Mouse (Mus musculus): ENCODE data around the gene Sh3glb2. TPM values are rescaled to one million over a fixed set of nuclear protein-coding genes. Genes with fewer than 3 reads are reported as not detected.

Sh3glb2 gene
- polyA plus RNA-seq, 1 experiment: 21.8 TPM

- TF ChIP-seq CTCF (IDR thresholded peaks at IDR 0.05; ENCODE audit: control insufficient read depth, insufficient read depth, insufficient replicate concordance, low read depth, low read length) (no peak), POLR2A (IDR thresholded peaks at IDR 0.05; ENCODE audit: control insufficient read depth, low read depth, low read length) (no peak)
- H3K27me3 ChIP-seq (ENCODE audit: control insufficient read depth, insufficient read depth, low read length): no peaks in the 10 kb centered on the region
- H3K4me1 ChIP-seq (ENCODE audit: control insufficient read depth, insufficient read depth, low read length): no peaks in the 10 kb centered on the region
- H3K27ac ChIP-seq (ENCODE audit: control insufficient read depth, insufficient read depth, low read depth, low read length): no peak overlapping the region
- no peak overlapping the region for H3K4me3 ChIP-seq (ENCODE audit: control insufficient read depth, low read depth, low read length)
- H3K36me3 ChIP-seq (ENCODE audit: control insufficient read depth, insufficient read depth, low read length): no peaks in the 10 kb centered on the region
Observed at GRCm38 (mm10) chr2:30351149-30351548, 8.0 kb downstream of the Sh3glb2 start.

GRCm38 (mm10) chr2:30349196-30349595, 9.9 kb downstream of the Sh3glb2 start:
- TF ChIP-seq POLR2A (IDR thresholded peaks at IDR 0.05; ENCODE audit: control insufficient read depth, low read depth, low read length): no peak
- H3K36me3 ChIP-seq (ENCODE audit: control insufficient read depth, insufficient read depth, low read length): no peaks in the 10 kb centered on the region; the same call in 1 of the 2 replicates

GRCm38 (mm10) chr2:30345971-30346676, 13.0 kb downstream of the Sh3glb2 start:
- H3K36me3 ChIP-seq (ENCODE audit: control insufficient read depth, insufficient read depth, low read length): peaks cover 3% of the 10 kb centered on the region
- no peak overlapping the region for H3K27ac ChIP-seq (ENCODE audit: control insufficient read depth, insufficient read depth, low read depth, low read length)
- H3K4me3 ChIP-seq (ENCODE audit: control insufficient read depth, low read depth, low read length): peak overlapping the region; percentile 39
- H3K4me1 ChIP-seq (ENCODE audit: control insufficient read depth, insufficient read depth, low read length): no peaks in the 10 kb centered on the region
- no peaks in the 10 kb centered on the region for H3K27me3 ChIP-seq (ENCODE audit: control insufficient read depth, insufficient read depth, low read length)
- no peak for TF ChIP-seq POLR2A (IDR thresholded peaks at IDR 0.05; ENCODE audit: control insufficient read depth, low read depth, low read length)
- TF ChIP-seq CTCF (IDR thresholded peaks at IDR 0.05; ENCODE audit: control insufficient read depth, insufficient read depth, insufficient replicate concordance, low read depth, low read length): no peak

More at GRCm38 (mm10) chr2:30349196-30349595, 9.9 kb downstream of the Sh3glb2 start:
- Histone ChIP-seq H3K4me3 (ENCODE audit: control insufficient read depth, low read depth, low read length) (no peak overlapping the region), H3K27me3 (ENCODE audit: control insufficient read depth, insufficient read depth, low read length) (no peaks in the 10 kb centered on the region), H3K27ac (ENCODE audit: control insufficient read depth, insufficient read depth, low read depth, low read length) (no peak overlapping the region), H3K4me1 (ENCODE audit: control insufficient read depth, insufficient read depth, low read length) (no peaks in the 10 kb centered on the region)

- Histone ChIP-seq H3K4me1 (ENCODE audit: control insufficient read depth, insufficient read depth, low read length) (no peaks in the 10 kb centered on the region), H3K27ac (ENCODE audit: control insufficient read depth, insufficient read depth, low read depth, low read length) (no peak overlapping the region), H3K36me3 (ENCODE audit: control insufficient read depth, insufficient read depth, low read length) (peaks cover 4% of the 10 kb centered on the region), H3K4me3 (ENCODE audit: control insufficient read depth, low read depth, low read length) (no peak overlapping the region), H3K27me3 (ENCODE audit: control insufficient read depth, insufficient read depth, low read length) (no peaks in the 10 kb centered on the region)
- TF ChIP-seq POLR2A (IDR thresholded peaks at IDR 0.05; ENCODE audit: control insufficient read depth, low read depth, low read length) (no peak), CTCF (IDR thresholded peaks at IDR 0.05; ENCODE audit: control insufficient read depth, insufficient read depth, insufficient replicate concordance, low read depth, low read length) (no peak)
Observed at GRCm38 (mm10) chr2:30343601-30344137, 15.5 kb downstream of the Sh3glb2 start.

DNA sequence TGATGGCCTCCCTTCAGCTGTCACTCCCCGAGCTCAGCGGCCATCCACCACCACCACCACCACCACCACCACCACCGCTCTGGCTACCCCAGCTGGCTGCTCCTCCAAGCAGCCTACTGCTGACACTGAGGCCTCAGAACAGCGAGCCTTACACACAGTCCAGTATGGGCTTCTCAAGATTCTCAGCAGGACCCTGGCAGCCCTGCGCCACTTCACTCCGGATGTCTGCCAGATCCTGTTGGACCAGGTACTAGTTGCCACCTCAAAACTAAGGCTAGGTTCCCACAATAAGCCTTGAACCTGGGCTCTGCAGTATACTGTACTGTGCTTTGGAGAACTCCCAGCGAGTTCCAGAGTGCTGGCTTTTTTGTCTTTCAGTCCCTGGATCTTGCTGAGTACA, 16.6 kb downstream of the Sh3glb2 start:
- no peak for TF ChIP-seq CTCF (IDR thresholded peaks at IDR 0.05; ENCODE audit: control insufficient read depth, insufficient read depth, insufficient replicate concordance, low read depth, low read length)
- no peak for TF ChIP-seq POLR2A (IDR thresholded peaks at IDR 0.05; ENCODE audit: control insufficient read depth, low read depth, low read length)
- Histone ChIP-seq H3K36me3 (ENCODE audit: control insufficient read depth, insufficient read depth, low read length) (peaks cover 4% of the 10 kb centered on the region), H3K27me3 (ENCODE audit: control insufficient read depth, insufficient read depth, low read length) (no peaks in the 10 kb centered on the region), H3K27ac (ENCODE audit: control insufficient read depth, insufficient read depth, low read depth, low read length) (no peak overlapping the region), H3K4me3 (ENCODE audit: control insufficient read depth, low read depth, low read length) (no peak overlapping the region), H3K4me1 (ENCODE audit: control insufficient read depth, insufficient read depth, low read length) (no peaks in the 10 kb centered on the region)

DNA sequence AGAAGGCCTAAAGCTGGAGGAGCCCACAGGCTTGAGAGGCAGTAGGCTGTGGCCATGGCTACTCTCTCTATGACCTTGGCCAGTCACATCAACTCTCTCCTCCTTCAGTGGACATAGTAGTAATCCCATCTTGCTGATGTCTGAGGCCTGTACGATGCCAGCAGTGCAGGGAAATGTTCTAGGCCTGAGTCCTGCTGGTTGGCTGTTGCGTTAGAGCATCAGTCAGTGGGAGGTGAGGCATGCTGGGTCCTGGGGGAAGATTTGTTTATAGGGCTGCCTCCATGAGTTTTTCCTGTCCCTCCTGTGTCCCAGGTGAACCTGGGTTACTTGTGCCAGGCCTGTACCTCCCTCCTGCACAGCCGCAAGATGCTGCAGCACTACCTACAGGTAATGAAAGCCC, 17.1 kb downstream of the Sh3glb2 start:
- Histone ChIP-seq H3K4me1 (ENCODE audit: control insufficient read depth, insufficient read depth, low read length) (no peaks in the 10 kb centered on the region), H3K27me3 (ENCODE audit: control insufficient read depth, insufficient read depth, low read length) (no peaks in the 10 kb centered on the region), H3K36me3 (ENCODE audit: control insufficient read depth, insufficient read depth, low read length) (peaks cover 6% of the 10 kb centered on the region), H3K27ac (ENCODE audit: control insufficient read depth, insufficient read depth, low read depth, low read length) (no peak overlapping the region), H3K4me3 (ENCODE audit: control insufficient read depth, low read depth, low read length) (no peak overlapping the region)
- TF ChIP-seq POLR2A (IDR thresholded peaks at IDR 0.05; ENCODE audit: control insufficient read depth, low read depth, low read length) (no peak), CTCF (IDR thresholded peaks at IDR 0.05; ENCODE audit: control insufficient read depth, insufficient read depth, insufficient replicate concordance, low read depth, low read length) (no peak)

DNA sequence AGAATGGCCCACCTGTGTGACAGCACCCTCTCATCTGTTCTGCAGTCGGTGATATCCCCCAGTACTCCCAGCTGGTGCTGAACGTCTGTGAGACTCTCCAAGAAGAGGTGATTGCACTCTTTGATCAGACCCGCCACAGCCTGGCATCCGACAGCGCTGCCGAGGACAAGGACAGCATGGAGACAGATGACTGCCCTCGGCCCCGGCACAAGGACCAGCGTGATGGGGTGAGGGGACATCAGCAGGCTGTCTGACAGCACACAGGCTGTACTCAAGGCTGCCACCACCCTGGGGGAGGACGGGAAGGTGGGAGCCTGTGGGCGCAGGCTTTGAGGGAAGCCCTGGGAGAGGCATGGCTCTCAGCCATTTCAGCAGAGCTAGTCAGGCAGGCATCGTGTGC, 22.0 kb downstream of the Sh3glb2 start:
- H3K36me3 ChIP-seq (ENCODE audit: control insufficient read depth, insufficient read depth, low read length): peaks cover 11% of the 10 kb centered on the region
- TF ChIP-seq POLR2A (IDR thresholded peaks at IDR 0.05; ENCODE audit: control insufficient read depth, low read depth, low read length): no peak
- no peak for TF ChIP-seq CTCF (IDR thresholded peaks at IDR 0.05; ENCODE audit: control insufficient read depth, insufficient read depth, insufficient replicate concordance, low read depth, low read length)
- H3K27ac ChIP-seq (ENCODE audit: control insufficient read depth, insufficient read depth, low read depth, low read length): no peak overlapping the region
- no peaks in the 10 kb centered on the region for H3K27me3 ChIP-seq (ENCODE audit: control insufficient read depth, insufficient read depth, low read length)
- H3K4me3 ChIP-seq (ENCODE audit: control insufficient read depth, low read depth, low read length): no peak overlapping the region
- H3K4me1 ChIP-seq (ENCODE audit: control insufficient read depth, insufficient read depth, low read length): no peaks in the 10 kb centered on the region
